Mouse (Mus musculus): ENCODE data around the gene Gm4869.

The Gm4869 gene

GRCm38 (mm10) chr5:140521196-140521595 is 75.8 kb downstream of the Gm4869 start:
- no peak for DNase-seq (ENCODE audit: low spot score in 2 of 2)

- no peak for DNase-seq (ENCODE audit: low spot score in 2 of 2)
These were observed 81.3 kb downstream of the Gm4869 start for GRCm38 (mm10) chr5:140526754-140527153.

- DNase-seq (ENCODE audit: low spot score in 2 of 2), result no peak
These were observed 92.8 kb downstream of the Gm4869 start for GRCm38 (mm10) chr5:140538111-140538683.

- DNase-seq (ENCODE audit: low spot score in 2 of 2), result peak; percentile 72 to 85
These were observed 94.7 kb downstream of the Gm4869 start for GRCm38 (mm10) chr5:140540106-140540505.

- peak; percentile 86 to 89 for DNase-seq (ENCODE audit: low spot score in 2 of 2)
These were observed 97.5 kb downstream of the Gm4869 start for GRCm38 (mm10) chr5:140542811-140543575.
